ENCODE assay signal across 15 mouse cellular contexts in the genomic region with DNA sequence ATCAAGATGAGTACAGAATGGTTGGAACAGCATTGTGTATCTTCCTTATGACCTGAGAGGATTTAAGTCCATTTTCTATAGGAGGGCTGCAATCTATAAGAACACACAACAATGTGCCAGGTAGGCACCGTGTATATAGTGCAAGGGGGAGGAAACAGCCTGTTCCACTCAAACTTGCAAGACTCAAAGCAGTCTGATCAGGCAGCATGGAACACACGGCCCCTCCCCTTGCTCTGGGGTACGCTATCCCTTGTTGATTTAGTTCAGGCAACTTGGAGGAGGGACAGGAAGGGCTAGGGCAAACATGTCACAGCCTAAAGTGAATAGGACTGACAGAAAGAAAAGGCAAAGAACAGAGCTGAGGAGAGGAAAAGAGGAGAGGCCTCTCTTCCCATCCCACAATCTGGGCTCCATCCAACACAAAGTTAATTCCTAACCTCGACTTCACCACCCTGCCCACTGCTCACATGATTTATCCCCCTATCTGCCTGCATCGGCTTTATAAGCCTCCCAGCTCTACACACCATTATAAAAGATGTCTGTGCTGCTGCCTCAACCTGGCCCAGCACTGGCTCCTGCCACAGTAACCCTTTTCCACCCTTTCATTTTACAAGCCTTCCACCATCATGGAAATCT.
A peak's percentile ranks its signal among the peaks of the same experiment; 100 is the strongest.
DNase-seq lines count a peak whose midpoint lies in the region; ATAC-seq and TF ChIP-seq lines count a peak whose summit lies in the region.
"Had no signal": no experiment of that assay in that cellular context is flagged by ENCODE, and none has a peak within 500 bp of the region (broad histone marks: within the 10 kb centered on the region; RNA-seq: fewer than 3 reads in every experiment).

No protein-coding gene starts in this region.

- no peaks in the 10 kb centered on the region for H3K27me3 ChIP-seq in embryonic facial prominence, embryonic 15.5 days
- no peaks in the 10 kb centered on the region for H3K27me3 ChIP-seq in kidney, embryonic 14.5 days (ENCODE audit: control insufficient read depth, insufficient read depth, low read length)
- H3K27me3 ChIP-seq in liver, embryonic 15.5 days = no peaks in the 10 kb centered on the region
- H3K27me3 ChIP-seq in thymus, adult 2 months (ENCODE audit: control insufficient read depth, insufficient read depth, low read length) = no peaks in the 10 kb centered on the region

- no peak overlapping the region for H3K9ac ChIP-seq in embryonic facial prominence, embryonic 15.5 days
- no peak overlapping the region for H3K9ac ChIP-seq in kidney, embryonic 14.5 days (ENCODE audit: low read depth, low read length)
- H3K9ac ChIP-seq in liver, embryonic 15.5 days = no peak overlapping the region
- H3K9ac ChIP-seq: forebrain, embryonic 12.5 days; neural tube, embryonic 15.5 days had no signal

- ATAC-seq in embryonic facial prominence, embryonic 15.5 days (ENCODE audit: insufficient number of reproducible peaks, low FRiP score, low TSS enrichment, low read depth) = no peak
- ATAC-seq in kidney, embryonic 14.5 days (ENCODE audit: low FRiP score, low TSS enrichment) = peak; percentile 35; the same call in 1 of the 2 replicates
- peak; percentile 40; the same call in 1 of the 2 replicates for ATAC-seq in liver, embryonic 15.5 days (ENCODE audit: insufficient read depth)

- H3K27ac ChIP-seq in embryonic facial prominence, embryonic 15.5 days (replicated peaks) = peak overlapping the region; percentile 45
- H3K27ac ChIP-seq in kidney, embryonic 14.5 days (ENCODE audit: low read depth, low read length) = no peak overlapping the region
- H3K27ac ChIP-seq in liver, embryonic 15.5 days (replicated peaks) = no peak overlapping the region
- no peak overlapping the region for H3K27ac ChIP-seq in thymus, adult 2 months (ENCODE audit: control insufficient read depth, insufficient read depth, low read length)
- H3K27ac ChIP-seq: forebrain, embryonic 12.5 days; neural tube, embryonic 15.5 days had no signal

- peak; percentile 64 for DNase-seq in kidney, adult 11 months
- no peak for DNase-seq in kidney, postnatal 4 days
- no peak for DNase-seq in thymus, adult 2 months
- no peak for DNase-seq in urinary bladder, postnatal 4 days (ENCODE audit: low spot score in 2 of 2)
- DNase-seq in right cerebral cortex, postnatal 36 days (ENCODE audit: low spot score in 2 of 2) = no peak
- DNase-seq: adrenal gland, postnatal 14 days; cerebellum, postnatal 10 days; heart, adult 18-20 months; heart, postnatal 36 days; layer of hippocampus, postnatal 36 days had no signal

- H3K4me1 ChIP-seq in embryonic facial prominence, embryonic 15.5 days = peaks cover 30% of the 10 kb centered on the region
- peaks cover 10% of the 10 kb centered on the region; the same call in 1 of the 2 replicates for H3K4me1 ChIP-seq in kidney, embryonic 14.5 days (ENCODE audit: control insufficient read depth, insufficient read depth, low read length)
- peaks cover 7% of the 10 kb centered on the region; the same call in 1 of the 2 replicates for H3K4me1 ChIP-seq in liver, embryonic 15.5 days (replicated peaks)
- H3K4me1 ChIP-seq in thymus, adult 2 months (replicated peaks; ENCODE audit: control insufficient read depth, insufficient read depth, low read length) = no peaks in the 10 kb centered on the region

- H3K9me3 ChIP-seq in embryonic facial prominence, embryonic 15.5 days (replicated peaks) = no peaks in the 10 kb centered on the region
- no peaks in the 10 kb centered on the region for H3K9me3 ChIP-seq in kidney, embryonic 14.5 days (ENCODE audit: control insufficient read depth, low read length)
- no peaks in the 10 kb centered on the region for H3K9me3 ChIP-seq in liver, embryonic 15.5 days (replicated peaks)
- H3K9me3 ChIP-seq: forebrain, embryonic 12.5 days; neural tube, embryonic 15.5 days had no signal

- 27% methylated on average over 5 of the region's 5 CpGs for WGBS in embryonic facial prominence, embryonic 15.5 days
- WGBS in kidney, embryonic 14.5 days = 8% methylated on average over 5 of the region's 5 CpGs
- WGBS in liver, embryonic 15.5 days (ENCODE audit: insufficient replicate concordance) = 30% methylated on average over 5 of the region's 5 CpGs
- WGBS in thymus, adult 2 months = 72% methylated on average over 5 of the region's 5 CpGs

- H3K4me2 ChIP-seq in embryonic facial prominence, embryonic 15.5 days (replicated peaks) = no peak overlapping the region
- no peak overlapping the region for H3K4me2 ChIP-seq in kidney, embryonic 14.5 days (replicated peaks; ENCODE audit: low read depth, low read length)
- H3K4me2 ChIP-seq in liver, embryonic 15.5 days = no peak overlapping the region
- H3K4me2 ChIP-seq: forebrain, embryonic 12.5 days; neural tube, embryonic 15.5 days had no signal

- no peak for TF ChIP-seq POLR2A in thymus, adult 2 months (IDR thresholded peaks at IDR 0.05; ENCODE audit: control insufficient read depth, extremely low read depth, insufficient read depth, low read length, poor library complexity)

- TF ChIP-seq CTCF in thymus, adult 2 months (IDR thresholded peaks at IDR 0.05; ENCODE audit: borderline replicate concordance, control insufficient read depth, extremely low read depth, insufficient read depth, low read length, poor library complexity) = no peak

- H3K36me3 ChIP-seq in embryonic facial prominence, embryonic 15.5 days = no peaks in the 10 kb centered on the region
- H3K36me3 ChIP-seq in kidney, embryonic 14.5 days (ENCODE audit: control insufficient read depth, insufficient read depth, low read length) = no peaks in the 10 kb centered on the region
- no peaks in the 10 kb centered on the region for H3K36me3 ChIP-seq in liver, embryonic 15.5 days (replicated peaks)
- no peaks in the 10 kb centered on the region for H3K36me3 ChIP-seq in thymus, adult 2 months (ENCODE audit: control insufficient read depth, insufficient read depth, low read length)
- H3K36me3 ChIP-seq: forebrain, embryonic 12.5 days; neural tube, embryonic 15.5 days had no signal

- H3K4me3 ChIP-seq in embryonic facial prominence, embryonic 15.5 days (replicated peaks) = no peak overlapping the region
- no peak overlapping the region for H3K4me3 ChIP-seq in kidney, embryonic 14.5 days (ENCODE audit: low read length)
- no peak overlapping the region for H3K4me3 ChIP-seq in liver, embryonic 15.5 days (replicated peaks)
- H3K4me3 ChIP-seq in thymus, adult 2 months (ENCODE audit: control insufficient read depth, insufficient read depth, low read length) = no peak overlapping the region
- H3K4me3 ChIP-seq: forebrain, embryonic 12.5 days; neural tube, embryonic 15.5 days had no signal
